Mouse (Mus musculus) gonadal fat pad, adult 2 months (tissue): ENCODE results near the gene Olfr665. TPM values are rescaled to one million over a fixed set of nuclear protein-coding genes. Genes with fewer than 3 reads are reported as not detected.
"Not testable (repeated sequence)": the region's sequence is repeated elsewhere in the genome, so short reads cannot be mapped to it uniquely, and the experiment has no call there.

Experiments
- DNase-seq: peaks from one replicate; pipeline ENCODE4 v3.0.0-alpha.2; 2012; ENCODE audit warnings: low read depth
- polyA plus RNA-seq: library from polyadenylated mRNA; depleted of rRNA; stranded (reverse); fragments of >200 nt; gene quantifications from 2 replicates; pipeline ENCODE4 v1.2.3, GENCODE M21; 2012; rRNA removed

Olfr665 gene
- not detected in 2 replicates for polyA plus RNA-seq

GRCm38 (mm10) chr7:104877731-104878130 lies at the start of gene Olfr665:
Gene Olfr665 (plus strand): TSS chr7:104878031.
- DNase-seq, result no peak

- no peak for DNase-seq
Measured at GRCm38 (mm10) chr7:104842503-104842902, 35.3 kb upstream of the Olfr665 start, which contains the start of gene Usp17lb. Gene Usp17lb (minus strand): TSS chr7:104842603.

- DNase-seq, result no peak
Measured at GRCm38 (mm10) chr7:104843731-104844287, 34.0 kb upstream of the Olfr665 start.

- DNase-seq, result not testable (repeated sequence)
Measured at GRCm38 (mm10) chr7:104851546-104851945, 26.3 kb upstream of the Olfr665 start.

- no peak for DNase-seq
Measured at GRCm38 (mm10) chr7:104855248-104855750, 22.5 kb upstream of the Olfr665 start.

GRCm38 (mm10) chr7:104856709-104857108 lies 21.1 kb upstream of the Olfr665 start, which contains the start of gene Usp17la:
Gene Usp17la (plus strand): TSS chr7:104857009.
- DNase-seq, result not testable (repeated sequence)

GRCm38 (mm10) chr7:104857683-104858082 lies 20.1 kb upstream of the Olfr665 start:
- DNase-seq, result no peak

GRCm38 (mm10) chr7:104861381-104861780 lies 16.4 kb upstream of the Olfr665 start:
- no peak for DNase-seq

- no peak for DNase-seq
Measured at GRCm38 (mm10) chr7:104895852-104896251, 18.0 kb downstream of the Olfr665 start, which contains the start of gene Olfr666. Gene Olfr666 (minus strand): TSS chr7:104895952.

GRCm38 (mm10) chr7:104921382-104921781 lies 43.6 kb downstream of the Olfr665 start, which contains the start of gene Olfr667:
Gene Olfr667 (minus strand): TSS chr7:104921482.
- DNase-seq, result no peak

GRCm38 (mm10) chr7:104927957-104928356 lies 50.1 kb downstream of the Olfr665 start, which contains the start of gene Olfr668:
Gene Olfr668 (minus strand): TSS chr7:104928057.
- DNase-seq, result no peak

Other genes starting within 250 kb of the Olfr665 start
- gene Olfr658, start 230.7 kb upstream of the Olfr665 start, polyA plus RNA-seq, result 0.04 TPM in 2 replicates
- not detected in 2 replicates for gene Olfr659, start 211.3 kb upstream of the Olfr665 start, polyA plus RNA-seq
- not detected in 2 replicates for gene Olfr661, start 191.5 kb upstream of the Olfr665 start, polyA plus RNA-seq
- gene Usp17le, start 100.6 kb upstream of the Olfr665 start, polyA plus RNA-seq, result not detected in 2 replicates
- gene Usp17lb, start 35.4 kb upstream of the Olfr665 start, polyA plus RNA-seq, result 0.07 TPM in 1 of 2 replicates, not detected in the other
- not detected in 2 replicates for gene Usp17la, start 21.0 kb upstream of the Olfr665 start, polyA plus RNA-seq
- 1.1 TPM in 1 of 2 replicates, not detected in the other for gene Olfr666, start 17.9 kb downstream of the Olfr665 start, polyA plus RNA-seq
- not detected in 2 replicates for gene Olfr667, start 43.5 kb downstream of the Olfr665 start, polyA plus RNA-seq
- gene Olfr668, start 50.0 kb downstream of the Olfr665 start, polyA plus RNA-seq, result not detected in 2 replicates
- gene Olfr669, start 56.2 kb downstream of the Olfr665 start, polyA plus RNA-seq, result 0.13 TPM in 1 of 2 replicates, not detected in the other
- not detected in 2 replicates for gene Olfr670, start 84.6 kb downstream of the Olfr665 start, polyA plus RNA-seq
- gene Olfr671, start 101.1 kb downstream of the Olfr665 start, polyA plus RNA-seq, result not detected in 2 replicates
- gene Olfr672, start 124.0 kb downstream of the Olfr665 start, polyA plus RNA-seq, result not detected in 2 replicates
- gene Olfr675, start 150.4 kb downstream of the Olfr665 start, polyA plus RNA-seq, result not detected in 2 replicates
- gene Olfr676, start 154.7 kb downstream of the Olfr665 start, polyA plus RNA-seq, result not detected in 2 replicates
- not detected in 2 replicates for gene Olfr677, start 173.3 kb downstream of the Olfr665 start, polyA plus RNA-seq
- not detected in 2 replicates for gene Olfr678, start 186.4 kb downstream of the Olfr665 start, polyA plus RNA-seq
- not detected in 2 replicates for gene Olfr679, start 203.2 kb downstream of the Olfr665 start, polyA plus RNA-seq
- gene Olfr680-ps1, start 214.8 kb downstream of the Olfr665 start, polyA plus RNA-seq, result not detected in 2 replicates
- gene Olfr681, start 238.8 kb downstream of the Olfr665 start, polyA plus RNA-seq, result not detected in 2 replicates